Mouse (Mus musculus) intestine, postnatal 0 days (tissue): Measurements from ENCODE around the gene Otop3. TPM values are rescaled to one million over a fixed set of nuclear protein-coding genes. Genes with fewer than 3 reads are reported as not detected.
A peak's percentile ranks its signal among the peaks of the same experiment; 100 is the strongest.

Source experiments
- ATAC-seq: fragments of 200-750 bp; cut with Nextera tagmentation; 2 replicates; pipeline ENCODE4 v1.8.0; 2017; ENCODE audit warnings: mild to moderate bottlenecking, moderate TSS enrichment, moderate library complexity
- H3K27ac ChIP-seq: fragments of 300-500 bp; sonication (generic); 2 replicates; pipeline ENCODE4 v1.5.1; 2014; ENCODE audit warnings: mild to moderate bottlenecking, low read depth, low read length, moderate library complexity
- H3K27me3 ChIP-seq: fragments of 300-500 bp; sonication (generic); replicated peaks from 2 replicates; pipeline ENCODE4 v1.6.1; 2014; ENCODE audit warnings: low read length, mixed read lengths; ENCODE audit not compliant: control insufficient read depth, insufficient read depth
- H3K36me3 ChIP-seq: fragments of 300-500 bp; sonication (generic); 2 replicates; pipeline ENCODE4 v1.6.1; 2014; ENCODE audit warnings: mild to moderate bottlenecking, moderate library complexity; ENCODE audit not compliant: control insufficient read depth, insufficient read depth
- H3K4me1 ChIP-seq: fragments of 300-500 bp; sonication (generic); replicated peaks from 2 replicates; pipeline ENCODE4 v1.6.1; 2014; ENCODE audit warnings: antibody characterized with exemption, low read length, mixed read lengths; ENCODE audit not compliant: control insufficient read depth, insufficient read depth
- H3K4me2 ChIP-seq: fragments of 300-500 bp; sonication (generic); replicated peaks from 2 replicates; pipeline ENCODE4 v1.6.1; 2014; ENCODE audit warnings: low read depth, mild to moderate bottlenecking, moderate library complexity
- H3K4me3 ChIP-seq: fragments of 300-500 bp; sonication (generic); 2 replicates; pipeline ENCODE4 v1.5.1; 2014; ENCODE audit warnings: low read depth, low read length
- H3K9ac ChIP-seq: fragments of 300-500 bp; sonication (generic); 2 replicates; pipeline ENCODE4 v1.6.1; 2014; ENCODE audit warnings: mild to moderate bottlenecking, low read depth, low read length
- H3K9me3 ChIP-seq: fragments of 300-500 bp; sonication (generic); 2 replicates; pipeline ENCODE4 v1.6.1; 2016; ENCODE audit warnings: mixed run types; ENCODE audit not compliant: control insufficient read depth
- CTCF ChIP-seq: sonication (generic); IDR thresholded peaks from 2 replicates; pipeline ENCODE4 v1.5.1; 2016; ENCODE audit warnings: low read depth, mild to moderate bottlenecking, control low read depth, antibody characterized with exemption, moderate library complexity
- WGBS: fragments of 180-500 bp; shearing (Covaris S2); extraction: QIAGEN DNeasy Blood & Tissue Kit; methylation state at CpG from one replicate; pipeline ENCODE4 v1.1.7; 2014; 5-methylcytosine and 5-hydroxymethylcytosine counted together
- polyA plus RNA-seq: library from polyadenylated mRNA; unstranded; fragments of >200 nt; fragmentation: Nextera tagmentation; extraction: Ambion mirVana; gene quantifications from 2 replicates; pipeline ENCODE4 v1.2.1, GENCODE M21; 2015

The Otop3 gene
- polyA plus RNA-seq, 1 experiment from 2014 or later, result 2.3 TPM

- Histone ChIP-seq H3K4me2 (no peak overlapping the region), H3K27me3 (peaks cover 69% of the 10 kb centered on the region), H3K9ac (no peak overlapping the region), H3K27ac (no peak overlapping the region), H3K4me1 (no peaks in the 10 kb centered on the region), H3K36me3 (no peaks in the 10 kb centered on the region), H3K9me3 (no peaks in the 10 kb centered on the region), H3K4me3 (no peak overlapping the region)
- no peak for TF ChIP-seq CTCF
- WGBS, result 17% methylated on average over 32 of the region's 32 CpGs
- no peak for ATAC-seq
Measured at GRCm38 (mm10) chr11:115323354-115323753, 11.2 kb upstream of the Otop3 start.

- H3K9ac ChIP-seq, result no peak overlapping the region
- no peaks in the 10 kb centered on the region for H3K4me1 ChIP-seq
- 51% methylated on average over 7 of the region's 7 CpGs for WGBS
- no peak for ATAC-seq
- H3K27ac ChIP-seq, result no peak overlapping the region
- TF ChIP-seq CTCF, result no peak
- H3K4me3 ChIP-seq, result no peak overlapping the region
- H3K36me3 ChIP-seq, result no peaks in the 10 kb centered on the region
- no peaks in the 10 kb centered on the region for H3K9me3 ChIP-seq
- H3K4me2 ChIP-seq, result no peak overlapping the region
- peaks cover 47% of the 10 kb centered on the region for H3K27me3 ChIP-seq
Measured at GRCm38 (mm10) chr11:115326730-115327129, 7.8 kb upstream of the Otop3 start.

GRCm38 (mm10) chr11:115329339-115329738 is 5.2 kb upstream of the Otop3 start:
- H3K4me1 ChIP-seq, result peaks cover under 1% of the 10 kb centered on the region; the same call in 1 of the 2 replicates
- ATAC-seq, result no peak
- H3K27ac ChIP-seq, result no peak overlapping the region
- H3K27me3 ChIP-seq, result peaks cover 44% of the 10 kb centered on the region
- 71% methylated on average over 15 of the region's 15 CpGs for WGBS
- no peak overlapping the region for H3K9ac ChIP-seq
- no peak overlapping the region for H3K4me3 ChIP-seq
- TF ChIP-seq CTCF, result peak; percentile 48
- H3K36me3 ChIP-seq, result no peaks in the 10 kb centered on the region
- no peaks in the 10 kb centered on the region for H3K9me3 ChIP-seq
- no peak overlapping the region for H3K4me2 ChIP-seq

- H3K4me2 ChIP-seq, result no peak overlapping the region; the same call in 1 of the 2 replicates
- 0 out of 2 replicates have a peak overlapping the region, but pooled peaks have one; percentile 18 for H3K4me3 ChIP-seq
- H3K9ac ChIP-seq, result no peak overlapping the region
- peaks cover 49% of the 10 kb centered on the region for H3K27me3 ChIP-seq
- ATAC-seq, result no peak
- TF ChIP-seq CTCF, result no peak
- WGBS, result 43% methylated on average over 12 of the region's 12 CpGs
- H3K4me1 ChIP-seq, result peaks cover 13% of the 10 kb centered on the region; the same call in 1 of the 2 replicates
- H3K9me3 ChIP-seq, result no peaks in the 10 kb centered on the region
- H3K27ac ChIP-seq, result no peak overlapping the region
- no peaks in the 10 kb centered on the region for H3K36me3 ChIP-seq
Measured at GRCm38 (mm10) chr11:115335223-115335622, 692 bp downstream of the Otop3 start.

GRCm38 (mm10) chr11:115336115-115336514 is 1.6 kb downstream of the Otop3 start:
- H3K27ac ChIP-seq, result no peak overlapping the region
- no peaks in the 10 kb centered on the region for H3K9me3 ChIP-seq
- H3K36me3 ChIP-seq, result no peaks in the 10 kb centered on the region
- ATAC-seq, result no peak
- H3K4me2 ChIP-seq, result no peak overlapping the region
- no peak overlapping the region for H3K4me3 ChIP-seq
- H3K9ac ChIP-seq, result no peak overlapping the region
- H3K27me3 ChIP-seq, result peaks cover 46% of the 10 kb centered on the region
- peaks cover 13% of the 10 kb centered on the region; the same call in 1 of the 2 replicates for H3K4me1 ChIP-seq
- 21% methylated on average over 6 of the region's 6 CpGs for WGBS
- no peak for TF ChIP-seq CTCF

GRCm38 (mm10) chr11:115337350-115337749 is 2.8 kb downstream of the Otop3 start:
- ATAC-seq, result peak; percentile 74
- H3K27ac ChIP-seq, result peak overlapping the region; percentile 57
- peaks cover 42% of the 10 kb centered on the region for H3K27me3 ChIP-seq
- H3K4me1 ChIP-seq, result peaks cover 13% of the 10 kb centered on the region; the same call in 1 of the 2 replicates
- no peak overlapping the region for H3K4me3 ChIP-seq
- WGBS, result 21% methylated on average over 3 of the region's 3 CpGs
- TF ChIP-seq CTCF, result no peak
- no peaks in the 10 kb centered on the region for H3K9me3 ChIP-seq
- no peak overlapping the region for H3K9ac ChIP-seq
- H3K4me2 ChIP-seq, result no peak overlapping the region
- no peaks in the 10 kb centered on the region for H3K36me3 ChIP-seq
